Mouse (Mus musculus) erythroblast, embryonic 14.5 days (primary cell): ENCODE data around the gene Epb41l1. TPM values are rescaled to one million over a fixed set of nuclear protein-coding genes. Genes with fewer than 3 reads are reported as not detected.
"Not testable (repeated sequence)": the region's sequence is repeated elsewhere in the genome, so short reads cannot be mapped to it uniquely, and the experiment has no call there.

Source experiments
- H3K27me3 ChIP-seq: 2 replicates; pipeline ENCODE4 v1.6.1; 2012; ENCODE audit warnings: inconsistent platforms; ENCODE audit not compliant: control insufficient read depth
- H3K36me3 ChIP-seq: 2 replicates; pipeline ENCODE4 v1.6.1; 2012; ENCODE audit warnings: mild to moderate bottlenecking, inconsistent platforms; ENCODE audit not compliant: control insufficient read depth
- H3K4me1 ChIP-seq: 2 replicates; pipeline ENCODE4 v1.6.1; 2012; ENCODE audit warnings: inconsistent platforms; ENCODE audit not compliant: control insufficient read depth
- H3K4me3 ChIP-seq: replicated peaks from 2 replicates; pipeline ENCODE3; 2012; ENCODE audit warnings: moderate library complexity, mild to moderate bottlenecking, inconsistent platforms
- H3K9me3 ChIP-seq: 2 replicates; pipeline ENCODE4 v1.6.1; 2012; ENCODE audit warnings: low read length, inconsistent platforms, mixed read lengths; ENCODE audit not compliant: control insufficient read depth
- GATA1 ChIP-seq: IDR thresholded peaks from 2 replicates; pipeline ENCODE4 v1.6.1; 2012; ENCODE audit warnings: low read length, inconsistent platforms, mixed read lengths
- TAL1 ChIP-seq: IDR thresholded peaks from 3 replicates; pipeline ENCODE4 v1.6.1; 2012; ENCODE audit warnings: low read length, inconsistent platforms, mixed read lengths
- polyA plus RNA-seq: library from polyadenylated mRNA; stranded (reverse); fragments of >175 nt; gene quantifications from 2 replicates; pipeline ENCODE4 v1.2.3, GENCODE M21; 2012

The Epb41l1 gene
- polyA plus RNA-seq, 1 experiment: 0.39 TPM

DNA sequence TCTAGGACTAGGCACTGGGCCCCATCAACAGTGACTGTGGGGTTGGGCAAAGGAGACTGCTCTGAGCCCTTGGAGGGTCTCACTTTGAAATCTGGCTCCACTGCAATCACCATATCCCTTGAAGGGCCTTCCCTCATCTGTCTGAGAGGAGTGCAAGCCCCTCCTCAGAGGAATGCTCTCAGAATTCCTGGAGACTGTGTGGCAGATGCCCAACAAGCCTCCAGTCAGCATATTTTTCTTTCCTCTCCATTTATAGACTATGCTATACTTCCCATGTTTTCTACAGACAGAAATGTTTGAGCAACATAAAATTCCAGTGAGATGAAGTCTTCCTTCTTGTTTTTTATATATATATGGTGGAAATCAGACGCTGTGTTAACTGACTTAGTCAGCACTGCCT is 21.2 kb upstream of the Epb41l1 start:
- Histone ChIP-seq H3K27me3 (no peaks in the 10 kb centered on the region; the same call in 1 of the 2 replicates), H3K4me3 (no peak overlapping the region), H3K4me1 (peaks cover 9% of the 10 kb centered on the region), H3K9me3 (no peaks in the 10 kb centered on the region), H3K36me3 (no peaks in the 10 kb centered on the region)
- TF ChIP-seq GATA1: no peak
- no peak for TF ChIP-seq TAL1

DNA sequence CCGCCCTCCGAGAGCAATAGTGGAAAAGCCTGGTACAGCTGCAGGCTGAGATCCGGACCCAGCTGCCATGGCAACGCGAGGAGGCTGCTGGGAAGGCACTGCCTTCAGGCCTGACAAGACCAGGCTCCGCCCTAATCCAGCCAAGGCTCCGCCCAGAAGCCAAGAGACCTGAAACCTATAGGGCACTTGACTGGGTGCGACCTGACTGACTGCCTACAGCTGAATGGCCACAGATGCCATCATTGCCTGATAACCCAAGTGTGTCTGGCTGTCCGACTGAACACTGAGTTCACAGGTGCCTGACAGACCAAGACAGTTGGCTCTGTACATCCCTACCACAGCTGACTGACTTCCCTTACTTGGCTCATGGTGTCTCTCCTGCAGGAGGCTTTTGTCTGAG is 19.4 kb upstream of the Epb41l1 start:
- Histone ChIP-seq H3K9me3 (no peaks in the 10 kb centered on the region), H3K36me3 (no peaks in the 10 kb centered on the region), H3K4me1 (peaks cover 9% of the 10 kb centered on the region), H3K4me3 (no peak overlapping the region), H3K27me3 (no peaks in the 10 kb centered on the region; the same call in 1 of the 2 replicates)
- TF ChIP-seq GATA1: no peak
- TF ChIP-seq TAL1: no peak

GRCm38 (mm10) chr2:156402036-156402435 is 18.7 kb upstream of the Epb41l1 start:
- peaks cover 9% of the 10 kb centered on the region for H3K4me1 ChIP-seq
- no peaks in the 10 kb centered on the region; the same call in 1 of the 2 replicates for H3K27me3 ChIP-seq
- H3K36me3 ChIP-seq: no peaks in the 10 kb centered on the region
- no peak for TF ChIP-seq TAL1
- TF ChIP-seq GATA1: no peak
- no peaks in the 10 kb centered on the region for H3K9me3 ChIP-seq
- H3K4me3 ChIP-seq: no peak overlapping the region

- no peaks in the 10 kb centered on the region for H3K4me1 ChIP-seq
- TF ChIP-seq GATA1: no peak
- TF ChIP-seq TAL1: no peak
- no peaks in the 10 kb centered on the region for H3K27me3 ChIP-seq
- no peak overlapping the region for H3K4me3 ChIP-seq
- no peaks in the 10 kb centered on the region for H3K36me3 ChIP-seq
- H3K9me3 ChIP-seq: no peaks in the 10 kb centered on the region
These were observed 13.7 kb upstream of the Epb41l1 start for GRCm38 (mm10) chr2:156406987-156407386.

DNA sequence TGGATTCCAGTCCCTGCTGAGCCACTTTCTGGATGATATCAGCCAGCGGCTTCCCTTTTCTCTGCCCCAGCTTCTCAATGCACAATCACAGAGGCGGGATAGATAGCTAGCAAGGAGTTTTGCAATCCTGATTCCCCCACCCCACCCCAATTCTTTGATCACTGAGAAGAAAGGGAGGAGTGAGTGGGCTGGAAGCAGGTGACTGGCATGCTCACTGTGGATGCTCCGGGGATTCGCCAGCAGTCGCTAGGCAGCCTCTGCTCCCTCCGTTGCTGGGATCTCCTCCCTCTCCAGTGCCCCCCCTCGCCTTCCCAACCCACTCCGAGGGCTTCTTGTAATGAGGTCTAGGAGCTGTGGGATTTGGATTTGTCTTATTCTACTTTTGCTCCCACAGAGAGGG is 12.5 kb upstream of the Epb41l1 start:
- TF ChIP-seq TAL1 (no peak), GATA1 (no peak)
- no peaks in the 10 kb centered on the region for H3K4me1 ChIP-seq
- no peaks in the 10 kb centered on the region for H3K36me3 ChIP-seq
- H3K27me3 ChIP-seq: no peaks in the 10 kb centered on the region
- H3K9me3 ChIP-seq: no peaks in the 10 kb centered on the region
- H3K4me3 ChIP-seq: no peak overlapping the region

DNA sequence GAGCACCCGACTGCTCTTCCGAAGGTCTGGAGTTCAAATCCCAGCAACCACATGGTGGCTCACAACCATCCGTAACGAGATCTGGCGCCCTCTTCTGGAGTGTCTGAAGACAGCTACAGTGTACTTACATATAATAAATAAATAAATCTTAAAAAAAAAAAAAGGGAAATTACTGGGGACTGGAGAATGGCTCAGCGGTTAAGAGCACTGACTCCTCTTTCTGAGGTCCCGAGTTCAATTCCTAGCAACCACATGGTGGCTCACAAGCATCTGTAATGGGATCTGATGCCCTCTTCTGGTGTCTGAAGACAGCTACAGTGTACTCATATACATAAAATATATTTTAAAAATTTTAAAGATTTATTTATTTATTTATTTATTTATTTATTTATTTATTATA is 9.4 kb upstream of the Epb41l1 start:
- H3K36me3 ChIP-seq, H3K9me3 ChIP-seq, H3K27me3 ChIP-seq, H3K4me3 ChIP-seq, H3K4me1 ChIP-seq: not testable (repeated sequence)

GRCm38 (mm10) chr2:156414996-156415395 is 5.7 kb upstream of the Epb41l1 start:
- no peak overlapping the region for H3K4me3 ChIP-seq
- peaks cover 23% of the 10 kb centered on the region for H3K27me3 ChIP-seq
- no peaks in the 10 kb centered on the region for H3K4me1 ChIP-seq
- no peak for TF ChIP-seq TAL1
- TF ChIP-seq GATA1: no peak
- no peaks in the 10 kb centered on the region for H3K36me3 ChIP-seq
- no peaks in the 10 kb centered on the region for H3K9me3 ChIP-seq

GRCm38 (mm10) chr2:156415674-156416073 is 5.0 kb upstream of the Epb41l1 start:
- no peak overlapping the region for H3K4me3 ChIP-seq
- peaks cover 2% of the 10 kb centered on the region; the same call in 1 of the 2 replicates for H3K9me3 ChIP-seq
- no peaks in the 10 kb centered on the region for H3K4me1 ChIP-seq
- no peaks in the 10 kb centered on the region for H3K36me3 ChIP-seq
- peaks cover 30% of the 10 kb centered on the region for H3K27me3 ChIP-seq
- no peak for TF ChIP-seq GATA1
- no peak for TF ChIP-seq TAL1

DNA sequence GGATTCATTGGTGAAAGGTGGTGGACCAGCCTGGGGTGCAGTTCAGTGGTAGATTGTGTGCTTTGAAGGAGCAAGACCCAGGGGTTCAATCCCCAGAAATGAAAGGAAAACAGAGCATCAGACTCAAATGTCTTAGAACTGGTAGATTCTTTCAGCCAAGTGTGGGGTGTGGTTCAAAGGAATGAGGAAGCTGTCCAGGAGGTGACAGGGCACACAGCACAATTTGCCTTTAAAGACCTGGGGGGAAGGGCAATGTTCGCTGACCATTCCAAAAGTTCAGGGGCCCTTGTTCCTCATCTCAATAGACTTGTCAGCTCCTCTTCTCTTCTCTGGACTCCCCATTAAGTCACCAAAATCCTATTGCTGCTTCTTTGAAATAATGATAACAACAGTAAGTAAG is 3.5 kb upstream of the Epb41l1 start:
- no peak overlapping the region for H3K4me3 ChIP-seq
- no peaks in the 10 kb centered on the region for H3K36me3 ChIP-seq
- H3K9me3 ChIP-seq: peaks cover 4% of the 10 kb centered on the region; the same call in 1 of the 2 replicates
- TF ChIP-seq GATA1 (no peak), TAL1 (no peak)
- peaks cover 45% of the 10 kb centered on the region for H3K27me3 ChIP-seq
- H3K4me1 ChIP-seq: peaks cover 8% of the 10 kb centered on the region

- Histone ChIP-seq H3K9me3 (peaks cover 4% of the 10 kb centered on the region; the same call in 1 of the 2 replicates), H3K27me3 (peaks cover 58% of the 10 kb centered on the region), H3K4me1 (peaks cover 8% of the 10 kb centered on the region), H3K4me3 (no peak overlapping the region), H3K36me3 (no peaks in the 10 kb centered on the region)
- TF ChIP-seq TAL1 (no peak), GATA1 (no peak)
These were observed 2.2 kb upstream of the Epb41l1 start for GRCm38 (mm10) chr2:156418467-156418866.
